Mouse (Mus musculus) adrenal gland, postnatal 36 days (tissue): Measurements from ENCODE around the gene Cenpp. TPM values are rescaled to one million over a fixed set of nuclear protein-coding genes. Genes with fewer than 3 reads are reported as not detected.
A peak's percentile ranks its signal among the peaks of the same experiment; 100 is the strongest.

ENCODE experiments used
- DNase-seq, 2 experiments: peaks; one replicate each; pipeline ENCODE4 v3.0.0; 2021; ENCODE audit warnings: mixed read lengths in 1 of 2
- total RNA-seq, 2 experiments: library from RNA; stranded (reverse); gene quantifications; 2 replicates each; pipeline ENCODE4 v1.2.3; 2021

The Cenpp gene
- total RNA-seq, 2 experiments from 2014 or later, result 1.2 to 2.4 TPM

DNA sequence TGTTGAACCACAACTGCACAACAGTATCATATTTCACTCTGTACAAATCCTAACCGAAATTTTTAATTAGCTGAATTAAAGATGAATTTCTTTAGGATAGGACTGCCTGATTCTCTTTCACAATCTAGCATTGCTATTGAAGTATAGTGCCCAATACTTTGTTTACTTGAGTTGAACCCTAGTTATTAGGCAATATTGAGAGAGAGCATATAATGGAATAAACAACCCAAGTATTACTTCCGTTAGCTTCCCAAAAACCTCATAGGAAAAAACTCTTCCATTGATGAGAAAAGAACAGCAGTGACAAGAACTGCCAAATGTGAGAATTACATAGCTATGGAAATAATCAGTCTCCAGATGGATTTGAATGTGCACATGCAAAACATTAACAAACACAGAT is 126.3 kb downstream of the Cenpp start:
- DNase-seq, result no peak

DNA sequence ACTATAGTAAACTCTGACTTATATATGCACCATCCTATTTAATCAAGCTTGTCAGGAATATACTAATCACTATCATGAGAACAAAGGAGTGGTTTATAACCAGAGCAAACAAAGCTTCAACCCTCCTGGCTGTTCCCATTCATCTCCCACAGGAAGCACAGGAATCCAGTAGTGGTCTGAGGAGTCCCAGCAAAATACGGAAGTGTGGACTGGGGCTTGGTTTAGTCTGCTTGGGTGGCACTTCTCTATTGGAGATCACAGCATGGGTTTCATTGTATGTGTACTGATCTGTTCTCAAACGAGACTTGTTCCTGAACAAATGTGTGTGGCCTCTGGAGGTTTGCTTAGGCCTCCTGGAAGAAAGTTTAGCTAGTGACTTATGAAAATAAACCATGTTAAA is 133.8 kb downstream of the Cenpp start:
- no peak for DNase-seq

DNA sequence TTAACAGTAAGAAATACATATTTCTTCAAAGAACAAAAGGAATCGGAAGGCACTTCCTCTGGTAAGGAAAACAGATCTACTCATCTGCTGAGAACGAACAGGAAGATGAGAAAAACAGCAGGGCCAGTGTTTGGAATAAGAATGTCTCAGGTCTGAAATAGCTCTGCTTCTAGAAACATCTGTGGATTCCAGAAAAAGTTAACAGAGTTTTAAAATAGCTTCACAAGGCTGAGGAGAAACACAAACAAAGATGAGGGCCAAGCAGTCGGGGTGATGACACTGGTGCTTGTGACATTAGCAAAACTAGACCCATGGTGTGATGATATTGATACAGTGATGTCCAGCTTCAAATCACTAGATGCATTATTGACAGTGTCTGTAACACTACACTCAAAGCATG is 145.4 kb downstream of the Cenpp start:
- no peak for DNase-seq

DNA sequence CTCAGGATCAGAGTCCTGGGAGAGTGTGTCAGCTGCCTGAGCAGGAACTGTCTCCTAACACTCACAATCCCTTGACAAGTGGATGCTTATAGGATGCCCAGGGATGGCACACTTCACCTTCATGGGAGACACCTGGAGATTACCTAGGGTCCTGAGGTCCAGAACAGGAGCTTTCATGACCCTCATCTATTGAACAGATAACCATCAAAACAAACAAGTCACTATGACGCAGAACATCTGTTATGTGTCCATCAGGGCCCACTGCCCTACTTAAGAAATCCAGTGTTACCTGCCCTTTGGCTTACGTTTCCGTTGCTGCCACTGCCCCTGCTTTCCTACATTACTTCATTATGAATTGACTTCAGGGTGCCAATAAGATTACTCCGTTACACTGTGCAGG is 146.8 kb downstream of the Cenpp start:
- DNase-seq, result no peak

DNA sequence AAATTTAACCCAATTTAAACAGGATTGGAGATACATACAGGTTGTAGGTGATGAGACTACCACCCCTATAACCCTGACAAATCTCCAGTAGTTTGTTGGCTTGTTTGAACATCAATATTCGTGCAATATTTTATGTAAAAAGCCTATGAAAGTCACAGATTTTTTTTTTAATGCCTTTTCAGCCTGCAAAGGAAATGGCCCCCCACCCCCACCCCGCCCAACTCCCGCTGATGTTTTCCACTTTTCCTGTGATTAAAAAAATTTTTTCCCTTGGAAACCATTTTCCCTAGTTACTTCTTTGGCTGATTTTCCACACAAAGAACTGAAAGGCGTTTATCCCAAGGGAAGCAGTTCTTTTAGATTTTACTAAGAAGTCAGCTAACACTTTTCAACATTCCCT is 148.1 kb downstream of the Cenpp start, which contains the start of gene Ecm2:
TSS of gene Ecm2 (plus strand) at position 301 of the 400 bp plus-strand sequence.
- no peak for DNase-seq

DNA sequence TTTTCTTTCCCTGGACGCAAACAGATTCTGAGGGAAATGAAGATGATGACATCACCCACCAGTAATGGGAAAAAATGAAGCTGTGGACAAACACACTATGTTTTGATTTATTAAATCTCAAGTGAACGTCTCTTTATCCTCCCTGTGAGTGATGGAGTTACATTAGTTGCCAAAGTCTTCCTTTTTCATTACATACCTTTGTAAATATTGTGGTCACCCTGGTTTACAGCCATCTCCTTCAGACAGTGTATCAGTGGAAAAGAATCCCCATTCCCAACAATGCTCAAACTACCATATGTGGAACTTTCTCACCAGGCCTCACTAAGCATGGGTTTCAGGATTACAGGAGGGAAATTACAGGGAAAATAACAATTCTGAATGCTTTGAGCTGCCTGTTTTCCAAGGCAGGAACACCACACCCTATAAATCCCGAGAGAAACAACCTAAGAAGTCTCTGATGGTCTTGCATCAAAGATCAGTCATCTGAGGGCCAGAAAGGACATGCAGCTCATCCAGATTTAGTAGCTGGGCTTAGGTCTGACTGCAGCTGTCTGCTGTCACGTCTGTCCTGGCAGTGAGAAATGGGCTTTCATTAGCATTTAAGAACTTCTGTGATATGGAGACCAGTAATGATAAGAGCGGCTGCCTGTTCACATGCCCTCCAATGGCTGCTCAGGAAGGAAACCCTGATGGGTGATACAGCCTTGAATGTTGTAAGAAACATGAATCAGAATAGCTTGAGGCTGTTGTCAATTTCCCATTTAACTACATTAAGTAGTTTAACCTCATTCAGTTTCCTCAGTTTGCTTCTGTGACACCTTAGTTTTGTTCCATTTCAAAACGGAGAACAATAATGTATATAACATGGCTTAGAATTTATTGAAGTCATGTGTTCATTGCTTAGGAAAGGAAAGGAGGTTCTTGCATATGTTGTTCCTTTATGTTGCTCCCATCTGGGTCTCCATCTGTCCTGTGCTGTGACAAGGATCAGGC is 159.9 kb downstream of the Cenpp start, which contains the start of gene Tes3-ps:
TSS of gene Tes3-ps (plus strand) at position 943 of the 993 bp plus-strand sequence.
- no peak for DNase-seq

DNA sequence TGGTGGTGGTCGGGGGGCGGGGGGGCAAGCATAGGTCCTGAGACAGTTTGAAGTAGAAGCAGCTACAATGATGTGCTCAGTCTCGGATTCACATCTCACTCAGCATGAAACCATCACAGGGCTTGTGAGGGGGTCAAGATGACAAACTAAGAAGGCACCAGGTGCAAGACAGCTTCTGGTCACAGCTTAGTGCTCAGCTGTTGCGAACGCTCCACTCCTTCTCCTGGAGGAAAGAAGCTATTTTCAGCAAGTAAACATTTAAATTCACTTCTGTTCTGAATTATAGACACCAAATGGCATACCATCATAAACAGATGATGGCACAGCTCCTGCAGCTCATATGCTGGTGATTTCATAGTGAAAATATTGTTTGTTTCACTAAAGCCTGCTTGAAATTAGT is 167.2 kb downstream of the Cenpp start:
- DNase-seq, result no peak

DNA sequence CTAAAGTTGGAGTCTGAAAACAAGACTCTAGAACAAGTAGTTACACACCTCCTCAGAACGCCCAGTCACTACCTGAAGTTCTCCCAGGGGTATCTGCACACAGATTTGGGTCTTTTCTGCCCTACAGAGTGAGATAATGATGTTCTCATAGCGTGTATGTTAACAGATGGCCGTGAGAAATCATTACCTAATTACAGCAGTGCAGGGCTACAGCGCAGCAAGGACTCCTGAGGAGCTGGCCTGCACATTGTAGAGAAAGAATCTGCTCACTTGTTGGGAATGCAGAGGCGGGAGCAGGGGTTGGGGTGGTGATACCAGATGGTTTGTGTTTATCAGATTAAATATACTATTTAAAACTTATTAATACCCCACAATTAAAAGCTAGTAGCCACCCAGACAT is 172.0 kb downstream of the Cenpp start:
- no peak for DNase-seq

DNA sequence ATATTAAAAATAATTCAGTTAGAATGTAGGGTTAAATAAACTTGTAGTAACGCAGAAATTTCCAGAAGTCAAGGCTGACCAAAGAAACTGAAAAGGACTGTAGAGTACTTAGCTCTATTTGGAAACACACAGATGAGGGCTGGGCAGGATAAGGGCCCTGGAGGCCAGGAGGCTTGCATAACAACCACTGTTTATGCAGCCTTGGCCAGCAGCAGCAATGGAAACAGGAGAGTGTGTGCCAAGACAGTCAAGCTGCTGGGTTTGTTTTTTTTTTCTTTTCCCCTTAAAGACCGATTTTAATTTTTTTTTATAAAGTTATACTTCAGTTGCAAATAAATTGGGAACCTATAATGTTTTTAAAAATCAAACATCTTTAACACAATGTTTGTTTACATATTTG is 172.5 kb downstream of the Cenpp start:
- DNase-seq, result peak; percentile 84 to 85

DNA sequence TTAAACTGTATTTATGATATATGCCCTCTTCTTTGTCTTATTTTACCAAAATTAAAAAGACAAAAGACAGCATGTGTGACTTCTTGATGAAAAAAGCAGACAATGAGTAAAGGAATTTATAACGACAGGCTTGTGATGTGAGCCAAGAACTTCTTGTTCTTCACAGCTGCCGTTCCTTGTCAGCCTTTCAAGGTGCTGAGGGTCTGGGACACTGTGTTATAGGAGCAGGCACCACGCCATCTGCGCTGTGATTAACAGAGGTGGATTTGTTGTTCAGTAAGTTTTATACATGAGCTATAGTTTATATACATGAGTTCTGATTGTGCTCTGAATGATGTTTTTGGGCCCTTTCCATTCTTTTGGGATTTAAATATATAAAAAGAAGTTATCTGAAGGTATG is 173.2 kb downstream of the Cenpp start:
- DNase-seq, result peak in 1 of 2 experiments; percentile 48

DNA sequence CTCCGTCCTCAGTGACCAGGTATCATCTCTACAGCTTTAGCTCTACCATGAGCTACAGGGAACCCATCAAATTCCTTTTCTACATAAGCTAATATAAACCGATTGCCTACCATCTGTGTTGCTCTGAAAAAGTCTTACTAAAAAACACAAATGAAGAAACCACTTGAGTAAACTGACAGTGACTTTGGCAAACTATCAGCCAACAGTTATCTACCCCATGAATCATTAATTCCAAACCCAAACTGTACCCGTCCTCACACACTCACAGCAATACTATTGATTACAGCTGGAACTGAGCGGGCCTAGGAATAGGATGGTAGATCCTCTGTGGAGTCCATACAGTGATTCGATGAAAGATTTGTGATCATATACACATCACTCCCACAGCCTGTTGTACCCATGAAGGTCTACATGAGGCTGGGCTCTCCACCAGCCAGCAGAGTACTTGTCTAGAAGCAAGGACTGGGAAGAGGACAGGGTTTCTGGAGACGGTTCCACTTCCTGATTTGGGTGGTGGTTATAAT is 173.7 kb downstream of the Cenpp start:
- no peak for DNase-seq

DNA sequence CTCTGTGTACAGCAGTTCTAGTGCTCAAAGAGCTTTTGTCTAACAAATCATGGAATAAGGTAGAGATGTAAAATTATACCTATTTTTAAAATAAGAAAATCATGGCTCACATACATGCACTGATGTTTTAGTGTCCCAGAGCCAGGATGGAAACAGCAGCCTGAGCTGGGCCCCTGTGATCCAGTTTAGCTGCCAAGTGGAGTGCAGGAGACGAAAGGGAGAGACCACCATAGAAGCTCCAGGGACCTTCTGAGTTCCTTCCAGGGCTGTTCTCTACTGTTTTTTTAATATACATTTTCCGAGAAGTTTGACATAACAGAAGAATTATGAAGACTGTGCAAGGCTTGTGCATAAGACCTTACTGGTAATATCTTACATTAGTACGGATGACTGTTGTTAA is 174.7 kb downstream of the Cenpp start:
- no peak for DNase-seq

DNA sequence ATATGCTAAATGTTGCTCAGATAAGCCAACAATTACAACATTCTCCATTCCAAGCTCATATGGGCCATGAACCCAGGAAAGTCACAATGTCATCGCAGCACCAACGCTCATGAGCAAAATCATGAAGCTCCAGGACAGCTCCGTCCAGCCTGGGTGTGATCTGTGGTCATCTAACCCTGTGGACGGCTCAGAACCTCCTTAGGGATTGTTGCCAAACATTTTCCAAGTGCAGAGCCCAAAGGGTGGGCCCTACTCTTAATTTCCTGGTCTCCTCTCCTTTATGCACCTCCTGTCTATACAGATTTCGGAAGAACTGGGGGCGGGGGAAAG is 179.9 kb downstream of the Cenpp start:
- no peak for DNase-seq

DNA sequence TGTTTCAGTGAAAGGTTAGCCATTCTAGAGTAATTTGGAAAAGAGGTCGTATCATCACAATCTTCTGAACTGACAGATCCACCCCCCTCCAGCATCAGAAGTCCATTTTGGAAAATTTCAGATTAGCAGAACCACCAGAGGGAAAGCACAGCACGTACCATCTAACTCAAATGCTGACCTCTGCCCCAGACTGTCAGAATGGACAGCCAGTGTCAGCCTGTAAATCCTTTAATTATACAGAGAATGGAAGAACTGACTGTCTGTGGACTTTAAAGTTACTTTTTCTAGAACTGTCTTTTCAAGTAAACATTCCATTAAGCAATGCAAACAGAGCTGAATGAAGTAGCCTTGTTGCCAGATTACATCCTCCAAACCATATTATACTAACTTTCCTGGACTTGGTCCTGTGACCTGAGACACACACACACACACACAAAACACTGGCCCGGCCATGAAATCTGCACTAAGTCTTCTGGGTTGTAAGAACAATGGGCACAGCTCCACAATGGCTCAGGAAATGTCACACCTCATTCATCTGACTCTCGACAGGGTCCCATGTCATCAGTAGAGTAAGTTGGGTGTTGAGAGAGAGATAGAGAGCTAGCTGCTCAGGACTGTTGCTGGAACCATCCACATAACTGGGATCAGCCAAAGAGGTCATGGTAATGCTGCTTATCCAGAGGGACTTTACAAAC is 180.5 kb downstream of the Cenpp start:
- DNase-seq, result no peak

DNA sequence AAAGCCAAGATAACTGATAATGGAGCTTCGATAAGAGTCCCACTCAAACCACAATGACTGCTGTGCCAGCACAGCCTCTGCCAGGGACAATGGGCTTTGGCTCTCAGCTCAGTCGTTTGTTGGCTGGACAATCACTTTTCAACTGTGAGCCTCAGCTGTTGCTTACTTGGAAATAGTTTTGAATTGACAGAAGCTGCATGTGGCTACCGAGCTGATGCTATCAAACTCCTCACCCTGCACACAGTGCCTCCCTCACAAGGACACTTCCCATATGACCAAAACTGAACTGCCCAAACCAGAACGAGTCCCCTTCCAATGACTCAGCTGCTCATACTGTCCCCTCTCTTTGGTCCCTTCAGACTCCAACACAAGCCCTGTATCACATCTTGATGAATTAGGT is 181.8 kb downstream of the Cenpp start:
- peak; percentile 31 to 45 for DNase-seq

DNA sequence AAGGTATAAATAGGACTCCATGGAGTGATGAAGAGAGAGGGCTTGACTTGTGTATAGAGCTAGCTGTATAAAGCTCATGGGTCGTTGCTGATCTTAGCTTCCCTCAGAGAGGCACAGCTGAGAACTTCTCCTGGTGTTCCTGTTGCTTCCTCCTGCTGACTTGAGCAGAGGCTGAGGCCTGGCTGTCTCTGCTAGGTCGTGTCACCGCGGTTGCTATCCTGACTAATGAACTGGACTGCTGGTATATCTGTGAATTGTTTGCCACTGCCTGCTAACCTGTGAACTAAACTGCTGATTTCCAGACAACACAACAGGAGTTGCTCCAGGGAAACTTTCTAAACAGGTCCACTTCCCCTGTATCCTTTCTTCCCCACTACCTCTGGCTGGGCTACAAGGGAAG is 182.3 kb downstream of the Cenpp start:
- no peak for DNase-seq

DNA sequence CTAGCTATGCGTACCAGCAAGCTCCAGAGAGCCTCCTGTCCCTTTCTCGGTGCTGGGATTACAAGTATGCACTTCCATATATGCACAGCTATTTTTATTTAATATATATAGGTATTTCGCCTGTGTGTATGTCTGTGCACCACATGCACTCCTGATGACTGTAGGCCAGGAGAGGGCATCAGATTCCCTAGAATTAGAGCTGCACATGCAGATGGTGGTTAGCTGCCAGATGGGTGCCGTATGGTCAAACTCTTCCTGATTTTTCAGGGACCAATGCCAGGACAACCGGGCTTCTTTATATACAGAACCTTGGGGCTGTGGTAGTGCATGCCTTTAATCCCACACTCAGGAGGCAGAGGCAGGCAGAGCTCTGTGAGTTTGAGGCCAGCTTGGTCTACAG is 183.6 kb downstream of the Cenpp start:
- no peak for DNase-seq

DNA sequence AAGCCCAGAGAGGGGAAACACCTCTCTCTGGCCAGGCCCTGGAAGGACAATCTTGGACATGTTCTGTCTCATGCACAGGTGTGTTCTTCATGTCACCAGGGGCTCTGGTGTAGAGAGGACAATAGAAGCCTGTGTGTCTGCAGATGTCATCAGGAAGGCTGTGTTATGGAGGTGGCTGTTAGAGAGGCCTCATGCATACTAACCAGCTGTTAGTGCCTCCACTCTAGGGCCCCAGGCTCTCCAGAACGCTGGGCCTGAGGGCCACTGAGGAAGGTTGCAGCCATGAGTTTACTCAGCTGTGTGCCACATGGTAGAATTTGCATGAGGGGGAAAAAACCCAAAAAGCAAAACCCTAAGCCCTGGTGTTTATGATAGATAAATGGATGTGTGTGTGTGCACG is 185.0 kb downstream of the Cenpp start:
- DNase-seq, result no peak

DNA sequence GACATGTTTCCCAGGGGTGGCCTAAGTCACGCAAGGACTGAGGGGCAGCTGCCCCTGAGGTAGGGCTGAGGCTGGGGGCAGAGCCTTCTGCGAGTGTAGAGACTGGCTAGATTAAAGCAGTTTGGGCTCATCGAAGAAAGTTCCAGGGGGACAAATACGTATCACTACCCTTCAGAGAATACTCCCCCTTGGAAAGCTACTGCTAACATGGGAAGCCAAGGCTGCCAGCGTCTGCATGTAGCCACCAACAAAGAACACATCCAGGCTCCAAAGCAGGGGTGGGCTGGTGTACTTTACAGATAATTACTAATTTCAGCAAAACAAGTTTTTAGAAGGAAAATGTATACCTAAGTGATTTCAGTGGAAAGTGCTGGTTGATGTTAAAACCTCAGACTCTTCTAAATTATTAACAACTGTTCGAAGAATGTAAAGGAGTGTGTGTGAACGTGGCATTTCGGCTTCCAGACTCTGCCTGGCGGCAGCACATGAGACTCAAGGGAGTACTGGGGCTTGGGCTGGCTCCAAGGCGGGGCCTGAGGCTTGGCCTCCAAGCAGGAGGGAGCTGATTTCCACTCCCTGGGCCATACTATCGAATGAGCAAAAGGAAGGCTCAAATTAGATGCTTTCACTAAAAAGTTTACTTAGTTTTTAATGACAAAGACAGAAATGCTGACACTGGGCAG is 186.1 kb downstream of the Cenpp start:
- peak; percentile 54 to 73 for DNase-seq

DNA sequence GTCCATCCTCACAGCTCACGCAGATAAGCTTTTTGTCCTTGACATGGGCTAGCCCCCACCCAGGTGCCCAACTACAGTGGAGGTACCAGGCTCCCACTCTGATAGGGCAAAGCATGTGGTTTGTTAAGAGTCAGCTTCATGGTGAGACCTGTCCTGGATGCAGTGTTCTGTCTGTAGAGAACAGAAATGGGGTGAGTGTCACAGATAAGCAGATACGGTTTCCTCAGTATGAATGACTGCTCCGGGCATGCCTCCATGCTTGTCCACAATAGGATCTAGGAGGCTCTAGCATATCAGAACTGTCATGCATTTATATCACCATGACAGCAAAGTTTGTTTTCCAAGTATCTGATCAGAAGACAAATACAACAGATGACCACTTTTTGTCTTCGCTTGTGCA is 186.7 kb downstream of the Cenpp start:
- no peak for DNase-seq

DNA sequence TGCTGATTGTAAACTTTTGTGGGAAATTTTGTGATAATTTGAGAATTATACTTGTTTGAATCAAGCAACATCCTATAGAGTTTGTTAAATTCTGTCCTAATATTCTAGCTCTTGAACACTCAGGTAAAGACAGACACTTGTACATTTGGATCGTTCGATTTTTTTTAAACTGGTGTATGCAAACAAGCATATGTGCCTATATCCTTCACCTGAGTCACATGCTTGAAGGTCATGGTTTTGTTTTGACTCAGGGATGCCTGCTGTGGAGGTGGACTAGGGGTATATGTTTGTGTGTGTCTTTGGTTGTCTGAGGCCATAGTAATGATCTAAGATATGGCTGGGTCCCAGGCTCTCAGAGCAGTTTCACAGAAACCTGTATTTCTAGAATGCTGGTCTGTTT is 189.7 kb downstream of the Cenpp start:
- DNase-seq, result no peak

DNA sequence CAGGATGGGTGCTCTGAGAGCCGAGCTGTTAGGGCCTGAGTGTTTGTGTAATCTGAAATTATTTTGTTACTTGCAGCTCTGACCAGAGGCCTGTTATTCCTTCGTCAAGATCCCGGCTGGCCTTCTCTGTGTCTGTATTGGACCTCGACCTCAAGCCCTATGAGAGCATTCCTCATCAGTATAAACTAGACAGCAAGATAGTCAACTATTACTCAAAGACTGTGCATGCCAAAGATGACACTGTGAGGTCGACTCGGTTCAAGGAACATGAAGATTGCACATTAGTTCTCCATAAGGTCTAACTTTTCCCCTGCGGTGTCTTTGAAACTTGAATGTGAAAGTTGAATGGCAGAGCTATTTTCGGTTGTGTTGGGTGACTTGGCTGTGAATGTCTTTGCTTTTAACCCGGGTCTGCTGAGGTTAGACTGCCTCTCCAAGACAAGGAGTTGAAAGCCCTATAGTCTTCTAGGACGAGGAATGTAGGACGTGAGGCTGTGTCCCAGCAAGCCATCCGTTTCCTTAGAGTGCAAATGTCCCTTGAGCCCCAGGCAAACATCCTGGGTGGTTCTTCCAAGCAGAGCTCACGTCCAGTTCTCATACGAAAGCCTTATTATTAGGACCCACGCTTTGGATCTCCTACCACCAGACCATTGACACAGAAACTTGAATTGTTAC is 191.0 kb downstream of the Cenpp start:
- peak; percentile 35 to 56 for DNase-seq
